Mouse (Mus musculus) heart, embryonic 13.5 days (tissue): ENCODE measurements around the gene Hist1h4d. TPM values are rescaled to one million over a fixed set of nuclear protein-coding genes. Genes with fewer than 3 reads are reported as not detected.

Experiments
- microRNA-seq: library from miRNA; unstranded; fragments of <30 nt; microRNA quantifications from one replicate; pipeline ENCODE4, GENCODE M21; 2016
- polyA plus RNA-seq: library from polyadenylated mRNA; unstranded; fragments of >200 nt; fragmentation: Nextera tagmentation; extraction: Ambion mirVana; gene quantifications from 2 replicates; pipeline ENCODE4 v1.2.1, GENCODE M21; 2015

Gene Hist1h4d
- polyA plus RNA-seq, 1 experiment from 2014 or later, result 54.8 TPM

Small RNAs within 50 kb of the gene (microRNA-seq; reads per million reads assigned to microRNA genes)
- not detected for gene Gm44297
- not detected for gene Gm44359
- gene Gm44394, result not detected

Other genes starting within 250 kb of the Hist1h4d start
- gene Zfp322a, start 212.4 kb upstream of the Hist1h4d start, polyA plus RNA-seq, result 36.7 and 40.7 TPM in 2 replicates
- 8.5 and 8.7 TPM in 2 replicates for gene Abt1, start 157.7 kb upstream of the Hist1h4d start, polyA plus RNA-seq
- gene Btn1a1, start 115.7 kb upstream of the Hist1h4d start, polyA plus RNA-seq, result 1.1 and 2.2 TPM in 2 replicates
- gene Btn2a2, start 92.7 kb upstream of the Hist1h4d start, polyA plus RNA-seq, result 0.45 and 0.82 TPM in 2 replicates
- 6.3 and 7.2 TPM in 2 replicates for gene Hist1h4h, start 50.5 kb upstream of the Hist1h4d start, polyA plus RNA-seq
- 2.0 and 3.0 TPM in 2 replicates for gene Hist1h2af, start 47.7 kb upstream of the Hist1h4d start, polyA plus RNA-seq
- gene Hist1h3g, start 46.2 kb upstream of the Hist1h4d start, polyA plus RNA-seq, result 4.1 and 5.5 TPM in 2 replicates
- gene Hist1h2bh, start 38.2 kb upstream of the Hist1h4d start, polyA plus RNA-seq, result 0.32 and 0.52 TPM in 2 replicates
- gene Hist1h3f, start 37.5 kb upstream of the Hist1h4d start, polyA plus RNA-seq, result 0.28 and 0.48 TPM in 2 replicates
- gene Hist1h4f, start 29.9 kb upstream of the Hist1h4d start, polyA plus RNA-seq, result not detected in 2 replicates
- gene Hist1h1d, start 28.3 kb upstream of the Hist1h4d start, polyA plus RNA-seq, result 0.23 and 0.29 TPM in 2 replicates
- gene Hist1h3e, start 19.2 kb upstream of the Hist1h4d start, polyA plus RNA-seq, result 1.5 and 2.2 TPM in 2 replicates
- 33.5 and 42.7 TPM in 2 replicates for gene Hist1h2ae, start 10.4 kb upstream of the Hist1h4d start, polyA plus RNA-seq
- 3.9 and 4.2 TPM in 2 replicates for gene Hist1h2bg, start 10.2 kb upstream of the Hist1h4d start, polyA plus RNA-seq
- 1.6 and 3.0 TPM in 2 replicates for gene Hist1h2bf, start 7.4 kb upstream of the Hist1h4d start, polyA plus RNA-seq
- gene Hist1h2ad, start 7.2 kb upstream of the Hist1h4d start, polyA plus RNA-seq, result 0.60 and 0.84 TPM in 2 replicates
- 2.4 TPM in 2 replicates for gene Hist1h3d, start 5.8 kb upstream of the Hist1h4d start, polyA plus RNA-seq
- gene Hist1h2be, start 39.5 kb downstream of the Hist1h4d start, polyA plus RNA-seq, result 1.3 and 1.5 TPM in 2 replicates
- 11.0 and 12.2 TPM in 2 replicates for gene Hist1h1e, start 41.0 kb downstream of the Hist1h4d start, polyA plus RNA-seq
- gene Hist1h2ac, start 102.3 kb downstream of the Hist1h4d start, polyA plus RNA-seq, result 0.59 and 0.68 TPM in 2 replicates
- 50.1 and 54.5 TPM in 2 replicates for gene Hist1h2bc, start 102.6 kb downstream of the Hist1h4d start, polyA plus RNA-seq
- not detected in 2 replicates for gene Hist1h1t, start 114.2 kb downstream of the Hist1h4d start, polyA plus RNA-seq
- 2.4 and 3.7 TPM in 2 replicates for gene Hist1h4c, start 116.9 kb downstream of the Hist1h4d start, polyA plus RNA-seq
- gene Hfe, start 129.3 kb downstream of the Hist1h4d start, polyA plus RNA-seq, result 10.3 and 10.7 TPM in 2 replicates
- 31.2 and 33.8 TPM in 2 replicates for gene Hist1h1c, start 157.2 kb downstream of the Hist1h4d start, polyA plus RNA-seq
- gene Hist1h3c, start 164.0 kb downstream of the Hist1h4d start, polyA plus RNA-seq, result 2.7 and 3.8 TPM in 2 replicates
- 1.6 and 2.2 TPM in 2 replicates for gene Hist1h2bb, start 165.1 kb downstream of the Hist1h4d start, polyA plus RNA-seq
- 20.1 and 20.3 TPM in 2 replicates for gene Hist1h2ab, start 169.5 kb downstream of the Hist1h4d start, polyA plus RNA-seq
- gene Hist1h3b, start 170.7 kb downstream of the Hist1h4d start, polyA plus RNA-seq, result 5.5 and 6.3 TPM in 2 replicates
- gene Hist1h4b, start 175.4 kb downstream of the Hist1h4d start, polyA plus RNA-seq, result 2.3 and 2.8 TPM in 2 replicates
- gene Hist1h4a, start 179.6 kb downstream of the Hist1h4d start, polyA plus RNA-seq, result not detected in 2 replicates
- gene Hist1h3a, start 180.8 kb downstream of the Hist1h4d start, polyA plus RNA-seq, result 1.9 and 3.5 TPM in 2 replicates
- gene Hist1h1a, start 182.1 kb downstream of the Hist1h4d start, polyA plus RNA-seq, result 1.5 and 1.6 TPM in 2 replicates
- gene Trim38, start 188.3 kb downstream of the Hist1h4d start, polyA plus RNA-seq, result 0.09 and 0.20 TPM in 2 replicates
- 0.05 TPM in 1 of 2 replicates, not detected in the other for gene Slc17a2, start 225.4 kb downstream of the Hist1h4d start, polyA plus RNA-seq